Mouse (Mus musculus) heart, postnatal 0 days (tissue): ENCODE data around the gene Rbfox1.

Experiments
- CTCF ChIP-seq: IDR thresholded peaks from 2 replicates; pipeline ENCODE4 v1.5.1; 2016; ENCODE audit warnings: antibody characterized with exemption, control low read depth, low read depth
- EP300 ChIP-seq: IDR thresholded peaks from 2 replicates; pipeline ENCODE4 v1.6.1; 2016; ENCODE audit warnings: antibody characterized with exemption, low read depth

- no peak for TF ChIP-seq CTCF
- TF ChIP-seq EP300, result no peak
Observed at GRCm38 (mm10) chr16:6095604-6096372, 210.6 kb downstream of the Rbfox1 start.
